Mouse (Mus musculus) ES-Bruce4 (cell line): ENCODE results near the gene Cdc45.

Source experiments
- CTCF ChIP-seq: IDR thresholded peaks from one replicate; pipeline ENCODE4 v1.8.1; 2011; ENCODE audit warnings: low read depth, low read length
- EP300 ChIP-seq: IDR thresholded peaks from 2 replicates; pipeline ENCODE4 v1.6.1; 2011; ENCODE audit warnings: low read depth, low read length; ENCODE audit not compliant: insufficient read depth
- POLR2A ChIP-seq: IDR thresholded peaks from one replicate; pipeline ENCODE4 v1.8.1; 2011; ENCODE audit warnings: low read length; ENCODE audit not compliant: insufficient read depth

DNA sequence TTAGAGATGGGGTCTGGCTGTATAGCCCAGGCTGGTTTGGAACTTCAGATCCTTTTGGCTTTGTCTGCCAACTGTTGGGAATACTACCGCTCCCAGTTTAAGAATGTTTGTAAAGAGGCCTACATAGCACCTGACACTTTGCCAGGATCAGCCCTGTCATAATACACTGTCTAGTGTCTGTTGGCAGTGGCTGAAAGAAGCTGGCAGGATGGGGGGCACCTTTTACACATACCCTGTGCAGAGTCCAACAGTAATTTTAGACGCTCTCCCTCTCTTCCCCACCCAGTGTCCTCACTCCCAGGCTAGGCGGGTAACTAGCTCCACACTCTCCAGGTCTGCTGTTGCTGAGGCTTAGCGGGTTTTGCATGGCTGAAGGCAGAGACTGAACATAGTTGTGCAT, 26.6 kb upstream of the Cdc45 start:
- TF ChIP-seq POLR2A (no peak), CTCF (no peak), EP300 (no peak)
